Mouse (Mus musculus): ENCODE data around the gene Il1rl1. TPM values are rescaled to one million over a fixed set of nuclear protein-coding genes. Genes with fewer than 3 reads are reported as not detected.

The Il1rl1 gene
- total RNA-seq (2018; cell fraction: chromatin; rRNA removed): 1 to 10 TPM in 3 of 26 experiments, under 1 TPM in 9, not detected in 14; 0.12 to 4.2 (median 0.48) TPM
- under 1 TPM in 21 of 26 experiments, not detected in 5; 0.03 to 0.56 (median 0.22) TPM for total RNA-seq (2018; cell fraction: cytosol; rRNA removed)
- 1 to 10 TPM in 2 of 26 experiments, under 1 TPM in 15, not detected in 9; 0.10 to 1.1 (median 0.21) TPM for total RNA-seq (2018; cell fraction: nucleus; rRNA removed)
- polyA plus RNA-seq (2018): 0.26 to 0.40 TPM (median 0.39 TPM) in 3 replicates

DNA sequence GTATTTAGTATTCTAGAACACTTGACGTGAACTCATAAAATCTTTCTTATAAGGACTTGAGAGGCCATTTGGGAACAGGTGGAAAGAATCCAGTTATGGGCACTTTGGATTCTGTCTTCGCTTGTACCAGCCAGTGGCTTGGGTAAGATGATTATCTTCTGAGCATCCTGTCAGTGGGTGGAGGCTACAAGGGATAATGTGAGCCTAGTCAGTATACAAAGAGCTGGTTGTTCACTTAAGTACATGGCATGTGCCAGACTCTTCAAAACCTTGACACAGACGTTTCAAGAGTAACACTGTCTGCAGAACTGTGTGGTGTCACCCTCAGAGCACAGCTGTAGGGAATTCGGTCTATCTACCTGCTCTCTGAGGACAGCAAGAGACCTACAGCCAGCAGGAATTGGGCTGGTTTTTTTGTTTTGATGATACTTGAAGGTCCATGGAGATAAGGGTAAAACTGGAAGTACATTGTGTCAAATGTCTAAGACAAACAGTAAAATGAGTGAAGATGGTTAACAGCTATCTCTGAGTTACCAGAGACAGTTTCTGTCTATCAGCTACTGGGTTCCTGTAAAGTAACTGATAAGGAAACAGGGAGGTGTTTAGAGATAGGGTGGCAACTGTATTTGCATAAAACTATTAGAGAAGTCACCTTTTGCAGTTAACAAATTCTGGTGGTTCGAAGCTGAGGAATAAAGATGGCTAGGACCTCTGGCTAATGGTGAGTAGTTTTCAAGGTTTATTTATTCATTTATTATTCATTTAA is at the start of gene Il1rl1:
Gene Il1rl1, plus strand, starts transcription at position 661 of the 766 bp plus-strand sequence.
- H3K4me3 ChIP-seq (ENCODE audit: inconsistent target): no peak within 1 kb of the TSS
- H3K79me2 ChIP-seq (ENCODE audit: inconsistent target): no peaks in the 10 kb centered on the region
- H3K27ac ChIP-seq: no peak within 1 kb of the TSS
- H3K36me3 ChIP-seq (ENCODE audit: inconsistent target): no peaks in the 10 kb centered on the region
- 95% methylated on average over 5 of the region's 5 CpGs for WGBS (ENCODE audit: missing documents)

DNA sequence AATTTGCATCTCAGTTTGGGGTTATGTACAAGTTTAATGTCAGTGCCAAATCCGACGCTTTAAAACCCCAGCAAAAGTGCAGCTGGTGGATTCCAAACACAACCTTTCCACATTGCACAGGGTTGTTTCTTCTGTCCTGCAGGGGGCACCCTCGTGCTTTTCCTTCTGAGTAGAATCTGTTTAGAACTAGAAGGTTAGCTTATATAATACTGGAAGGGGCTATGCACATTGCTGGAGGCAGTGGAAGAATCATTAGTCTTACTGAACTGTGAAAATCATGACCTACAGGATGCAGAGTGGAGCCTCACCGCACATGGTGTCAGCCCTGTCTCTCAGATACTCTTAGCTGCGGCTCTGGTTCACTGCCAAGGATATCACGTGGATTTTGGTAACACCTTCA is 49.3 kb upstream of the Il1rl1 start:
- 47% methylated on average over 6 of the region's 6 CpGs for WGBS (ENCODE audit: missing documents)
- Histone ChIP-seq H3K79me2 (ENCODE audit: inconsistent target) (no peaks in the 10 kb centered on the region), H3K36me3 (ENCODE audit: inconsistent target) (no peaks in the 10 kb centered on the region)

DNA sequence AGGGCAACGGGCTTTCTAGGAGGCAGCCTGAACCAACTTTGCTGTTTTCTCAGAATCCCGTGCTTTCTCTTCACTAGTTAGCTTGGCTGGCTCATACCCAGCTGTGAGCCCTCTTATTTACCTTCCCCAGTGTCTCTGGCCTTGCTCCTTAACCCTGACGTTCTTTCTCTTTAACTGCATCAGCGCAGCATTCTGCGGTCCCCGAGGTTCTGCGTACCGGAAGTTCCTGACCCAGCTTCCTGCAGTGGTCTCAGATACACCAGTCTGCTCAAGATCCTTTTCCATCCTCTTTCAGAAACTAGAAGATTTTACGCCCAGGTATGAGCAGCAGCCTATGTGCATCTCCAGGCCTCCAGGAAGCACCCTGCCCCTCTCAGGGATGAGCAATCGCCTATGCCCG is 48.4 kb upstream of the Il1rl1 start:
- no peak overlapping the region for H3K27ac ChIP-seq
- 67% methylated on average over 11 of the region's 11 CpGs for WGBS (ENCODE audit: missing documents)
- H3K79me2 ChIP-seq (ENCODE audit: inconsistent target): no peaks in the 10 kb centered on the region
- H3K36me3 ChIP-seq (ENCODE audit: inconsistent target): no peaks in the 10 kb centered on the region
- H3K4me3 ChIP-seq (ENCODE audit: inconsistent target): no peak overlapping the region

More for the DNA sequence above, 49.3 kb upstream of the Il1rl1 start:
- Histone ChIP-seq H3K27ac (no peak overlapping the region), H3K4me3 (ENCODE audit: inconsistent target) (no peak overlapping the region)

DNA sequence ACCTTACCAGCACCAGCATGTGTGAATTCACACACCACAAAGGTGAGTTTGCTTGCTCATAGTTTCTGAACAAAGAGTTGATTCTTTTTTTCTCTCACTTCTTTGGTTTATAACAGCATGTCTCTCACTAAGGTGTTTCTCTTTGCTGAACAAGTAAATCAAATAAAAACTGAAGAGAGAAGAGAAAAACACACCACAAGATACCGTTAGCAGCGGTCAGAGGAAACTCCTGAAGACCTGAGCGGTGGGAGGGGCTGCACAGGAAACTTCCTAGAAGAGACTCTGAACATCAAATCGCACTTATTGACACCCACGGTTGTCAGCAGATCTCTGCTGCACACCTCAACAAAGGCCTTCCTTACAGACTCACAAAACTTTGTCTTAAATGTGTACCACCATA is 46.5 kb upstream of the Il1rl1 start:
- H3K36me3 ChIP-seq (ENCODE audit: inconsistent target): no peaks in the 10 kb centered on the region
- H3K4me3 ChIP-seq (ENCODE audit: inconsistent target): no peak overlapping the region
- no peaks in the 10 kb centered on the region for H3K79me2 ChIP-seq (ENCODE audit: inconsistent target)
- H3K27ac ChIP-seq: no peak overlapping the region
- 72% methylated on average over 5 of the region's 5 CpGs for WGBS (ENCODE audit: missing documents)

DNA sequence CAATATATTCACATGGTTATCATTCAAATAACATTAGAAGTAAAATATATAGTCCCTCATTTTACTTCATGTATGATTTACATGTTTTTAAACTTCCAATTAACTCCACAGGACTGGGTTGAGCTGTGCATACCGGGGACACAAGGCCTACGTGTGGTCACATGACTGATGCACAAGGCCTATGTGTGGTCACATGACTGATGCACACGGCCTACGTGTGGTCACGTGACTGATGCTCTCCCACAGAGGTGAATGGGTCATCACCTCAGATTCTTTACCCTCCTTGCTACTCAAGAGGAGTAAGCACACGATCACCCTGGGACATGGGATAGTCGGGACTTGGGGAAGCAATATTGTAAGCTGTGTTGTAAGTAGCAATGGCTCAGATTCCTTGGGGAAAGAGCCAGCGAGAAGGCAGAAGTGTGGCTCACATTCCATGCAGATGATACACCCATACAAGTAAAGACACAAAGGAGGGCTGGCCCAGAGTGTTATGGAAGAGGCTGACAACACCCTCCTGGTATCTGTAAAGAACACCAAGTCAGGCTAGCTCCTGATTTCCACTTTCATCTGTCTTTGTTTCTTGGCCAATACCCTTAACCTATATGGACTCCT is 44.3 kb upstream of the Il1rl1 start:
- Histone ChIP-seq H3K36me3 (ENCODE audit: inconsistent target) (no peaks in the 10 kb centered on the region), H3K27ac (no peak overlapping the region), H3K79me2 (ENCODE audit: inconsistent target) (no peaks in the 10 kb centered on the region), H3K4me3 (ENCODE audit: inconsistent target) (no peak overlapping the region)
- WGBS (ENCODE audit: missing documents): 97% methylated on average over 8 of the region's 8 CpGs

DNA sequence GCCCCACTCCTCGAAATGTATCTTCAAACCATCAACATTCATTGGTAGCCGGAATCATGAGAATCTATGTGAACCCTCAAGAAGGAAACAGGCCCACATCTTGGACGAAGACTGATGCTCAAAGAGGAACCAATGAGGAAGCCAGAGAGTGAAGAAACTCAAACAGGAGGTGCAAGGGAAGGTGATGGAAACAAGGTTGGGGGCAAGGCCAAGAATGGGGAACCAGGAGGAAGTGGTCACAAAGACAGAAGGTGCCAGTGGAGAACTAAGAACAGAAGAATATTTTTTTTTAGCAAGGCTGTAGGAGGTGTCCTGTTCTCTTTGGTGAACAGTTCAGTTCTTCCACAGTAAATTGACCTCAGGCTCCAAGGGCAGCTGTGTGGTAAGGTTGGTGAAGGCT is 38.0 kb upstream of the Il1rl1 start:
- Histone ChIP-seq H3K79me2 (ENCODE audit: inconsistent target) (no peaks in the 10 kb centered on the region), H3K4me3 (ENCODE audit: inconsistent target) (no peak overlapping the region), H3K27ac (no peak overlapping the region), H3K36me3 (ENCODE audit: inconsistent target) (no peaks in the 10 kb centered on the region)
- 54% methylated on average over 3 of the region's 3 CpGs for WGBS (ENCODE audit: missing documents)

DNA sequence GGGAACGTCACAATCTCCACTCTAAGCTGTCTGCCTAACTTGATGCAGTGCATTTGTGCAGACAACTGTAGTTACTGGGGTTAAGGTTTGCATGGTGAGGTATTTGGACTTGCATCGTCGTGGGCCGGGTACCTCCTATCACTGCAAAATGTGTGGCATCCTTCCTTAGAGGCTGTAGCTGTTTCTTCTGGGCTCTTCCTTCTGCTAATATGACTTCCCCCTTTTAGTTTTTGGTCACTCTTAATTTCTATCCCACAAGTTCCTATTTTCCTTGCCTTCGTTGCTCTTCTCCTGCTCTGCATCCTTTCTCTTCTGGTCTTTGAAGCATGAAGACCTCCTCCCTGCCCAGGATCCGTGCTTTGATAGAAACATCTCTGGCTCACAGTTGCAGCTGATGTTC is 36.8 kb upstream of the Il1rl1 start:
- Histone ChIP-seq H3K79me2 (ENCODE audit: inconsistent target) (no peaks in the 10 kb centered on the region), H3K36me3 (ENCODE audit: inconsistent target) (no peaks in the 10 kb centered on the region), H3K4me3 (ENCODE audit: inconsistent target) (no peak overlapping the region), H3K27ac (peak overlapping the region; percentile 33)
- 21% methylated on average over 6 of the region's 6 CpGs for WGBS (ENCODE audit: missing documents)

DNA sequence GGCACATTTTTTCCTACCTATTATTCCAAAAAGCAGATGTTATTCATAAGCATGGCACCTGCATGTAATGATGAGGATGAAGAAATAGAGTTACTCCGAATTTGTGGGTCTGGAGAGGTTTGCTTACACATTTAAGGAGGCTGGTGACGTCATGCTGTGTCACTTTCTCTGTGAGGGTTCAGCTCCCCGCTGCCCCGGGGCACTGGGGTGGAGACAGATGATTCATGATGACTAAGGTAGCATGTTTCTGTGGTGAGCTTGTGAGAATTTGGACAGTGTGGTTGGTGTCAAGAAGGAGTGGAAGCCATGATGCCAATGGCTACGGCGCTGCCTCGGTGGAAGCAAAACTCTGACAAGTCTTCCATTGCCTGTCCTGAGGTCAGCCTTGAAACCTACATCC is 36.2 kb upstream of the Il1rl1 start:
- Histone ChIP-seq H3K36me3 (ENCODE audit: inconsistent target) (no peaks in the 10 kb centered on the region), H3K4me3 (ENCODE audit: inconsistent target) (no peak overlapping the region), H3K27ac (peak overlapping the region; percentile 33), H3K79me2 (ENCODE audit: inconsistent target) (no peaks in the 10 kb centered on the region)
- WGBS (ENCODE audit: missing documents): 50% methylated on average over 7 of the region's 7 CpGs

DNA sequence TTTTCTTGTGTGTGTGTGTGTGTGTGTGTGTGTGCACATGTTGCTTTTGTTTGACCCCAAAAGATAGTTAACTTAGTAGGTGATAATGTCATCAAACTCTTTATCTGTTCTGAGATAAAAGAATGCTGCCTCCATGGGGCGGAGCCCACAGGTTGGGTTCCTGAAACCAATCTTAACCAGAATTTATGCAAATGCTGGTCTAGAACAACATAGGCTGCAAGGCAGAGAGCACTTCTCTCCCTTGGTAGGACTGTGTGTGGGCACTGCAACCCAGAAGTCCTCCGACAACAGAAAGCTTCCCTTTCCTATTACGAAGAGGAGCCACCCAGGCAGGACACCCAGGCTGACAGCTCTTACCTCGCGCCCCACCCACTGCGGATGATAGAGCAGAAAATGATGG is 29.7 kb upstream of the Il1rl1 start:
- no peak overlapping the region for H3K4me3 ChIP-seq (ENCODE audit: inconsistent target)
- H3K36me3 ChIP-seq (ENCODE audit: inconsistent target): no peaks in the 10 kb centered on the region
- H3K79me2 ChIP-seq (ENCODE audit: inconsistent target): no peaks in the 10 kb centered on the region
- 81% methylated on average over 6 of the region's 6 CpGs for WGBS (ENCODE audit: missing documents)
- no peak overlapping the region for H3K27ac ChIP-seq

DNA sequence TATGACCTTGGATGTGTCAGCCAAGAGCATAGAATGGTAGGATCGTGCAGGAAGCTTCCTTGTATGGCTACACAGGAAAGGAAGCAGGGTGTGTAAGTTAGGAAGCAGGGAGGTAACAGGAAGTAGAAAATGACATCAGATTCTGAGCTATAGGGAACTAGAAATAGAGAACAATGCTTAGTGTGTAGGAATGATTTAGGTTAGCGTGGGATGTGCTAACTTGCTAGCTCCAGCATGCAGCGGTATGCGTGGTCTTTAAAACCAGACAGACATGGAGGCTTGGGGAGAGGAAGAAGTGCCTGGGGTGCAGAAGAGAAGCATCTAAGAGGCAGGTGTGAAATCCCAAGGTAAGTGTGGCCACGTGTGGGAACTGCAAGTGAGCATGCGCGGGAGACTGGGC is 24.7 kb upstream of the Il1rl1 start:
- no peaks in the 10 kb centered on the region for H3K79me2 ChIP-seq (ENCODE audit: inconsistent target)
- no peak overlapping the region for H3K4me3 ChIP-seq (ENCODE audit: inconsistent target)
- no peaks in the 10 kb centered on the region for H3K36me3 ChIP-seq (ENCODE audit: inconsistent target)
- 37% methylated on average over 7 of the region's 7 CpGs for WGBS (ENCODE audit: missing documents)
- peak overlapping the region; percentile 73 for H3K27ac ChIP-seq

DNA sequence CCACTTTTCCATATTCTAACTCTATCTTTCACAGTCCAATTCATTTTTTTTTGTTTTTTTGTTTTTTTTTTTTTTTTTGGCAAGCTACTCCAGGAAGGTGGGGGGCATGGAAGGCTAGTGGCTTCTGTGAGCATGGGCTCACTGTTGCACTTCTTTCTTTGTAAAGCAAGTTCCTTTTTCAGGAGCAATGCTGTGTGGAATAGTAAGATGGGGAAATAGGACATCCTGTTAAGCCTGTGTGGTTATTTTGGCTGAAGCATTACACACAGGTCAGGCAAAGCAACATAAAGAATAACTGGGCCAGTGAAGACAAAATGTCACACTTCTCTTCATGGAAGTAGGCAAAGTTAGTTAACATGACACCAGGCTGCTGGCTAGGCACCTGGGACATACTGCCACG is 19.5 kb upstream of the Il1rl1 start:
- peak overlapping the region; percentile 65 for H3K27ac ChIP-seq
- 0% methylated on average over 1 of the region's 1 CpGs for WGBS (ENCODE audit: missing documents)
- no peaks in the 10 kb centered on the region for H3K36me3 ChIP-seq (ENCODE audit: inconsistent target)
- no peak overlapping the region for H3K4me3 ChIP-seq (ENCODE audit: inconsistent target)
- no peaks in the 10 kb centered on the region for H3K79me2 ChIP-seq (ENCODE audit: inconsistent target)

DNA sequence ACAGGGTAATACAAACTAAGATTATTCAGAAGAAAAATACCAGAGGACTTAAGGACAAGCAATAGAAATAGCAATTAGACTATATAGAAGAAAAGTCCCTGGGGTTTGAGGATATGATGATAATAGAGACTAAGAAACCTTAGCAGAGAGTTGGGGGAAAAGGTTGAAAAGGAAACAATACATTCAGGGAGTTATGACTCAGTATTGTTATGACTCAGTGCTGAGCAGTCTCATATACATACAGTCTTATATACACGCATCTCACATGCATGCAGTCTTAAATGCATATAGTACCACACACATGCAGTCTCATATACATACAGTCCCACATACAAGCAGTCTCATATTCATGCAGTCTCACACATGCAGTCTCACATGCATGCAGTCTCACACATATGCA is 16.3 kb upstream of the Il1rl1 start:
- Histone ChIP-seq H3K36me3 (ENCODE audit: inconsistent target) (no peaks in the 10 kb centered on the region), H3K27ac (no peak overlapping the region), H3K79me2 (ENCODE audit: inconsistent target) (no peaks in the 10 kb centered on the region), H3K4me3 (ENCODE audit: inconsistent target) (no peak overlapping the region)
- 75% methylated on average over 1 of the region's 1 CpGs for WGBS (ENCODE audit: missing documents)

DNA sequence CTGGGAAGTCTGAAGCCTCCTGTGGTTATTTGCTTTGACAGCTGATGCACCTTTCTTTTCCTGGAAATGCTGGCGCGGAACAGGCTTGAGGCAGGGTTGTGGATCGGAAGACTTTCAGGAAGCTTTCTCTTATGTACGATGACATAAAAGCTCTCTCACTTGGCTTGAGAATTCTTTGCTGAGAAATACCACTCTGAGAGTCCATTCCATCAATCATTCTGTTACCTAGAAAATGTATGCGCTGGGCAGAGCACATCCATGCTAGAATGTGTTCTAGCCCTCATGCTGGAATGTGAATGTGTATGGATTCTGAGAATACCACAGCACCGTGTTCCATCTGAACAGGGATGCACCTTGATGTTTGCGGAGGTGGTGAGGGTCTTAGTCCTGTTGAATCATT is 15.1 kb upstream of the Il1rl1 start:
- no peak overlapping the region for H3K4me3 ChIP-seq (ENCODE audit: inconsistent target)

DNA sequence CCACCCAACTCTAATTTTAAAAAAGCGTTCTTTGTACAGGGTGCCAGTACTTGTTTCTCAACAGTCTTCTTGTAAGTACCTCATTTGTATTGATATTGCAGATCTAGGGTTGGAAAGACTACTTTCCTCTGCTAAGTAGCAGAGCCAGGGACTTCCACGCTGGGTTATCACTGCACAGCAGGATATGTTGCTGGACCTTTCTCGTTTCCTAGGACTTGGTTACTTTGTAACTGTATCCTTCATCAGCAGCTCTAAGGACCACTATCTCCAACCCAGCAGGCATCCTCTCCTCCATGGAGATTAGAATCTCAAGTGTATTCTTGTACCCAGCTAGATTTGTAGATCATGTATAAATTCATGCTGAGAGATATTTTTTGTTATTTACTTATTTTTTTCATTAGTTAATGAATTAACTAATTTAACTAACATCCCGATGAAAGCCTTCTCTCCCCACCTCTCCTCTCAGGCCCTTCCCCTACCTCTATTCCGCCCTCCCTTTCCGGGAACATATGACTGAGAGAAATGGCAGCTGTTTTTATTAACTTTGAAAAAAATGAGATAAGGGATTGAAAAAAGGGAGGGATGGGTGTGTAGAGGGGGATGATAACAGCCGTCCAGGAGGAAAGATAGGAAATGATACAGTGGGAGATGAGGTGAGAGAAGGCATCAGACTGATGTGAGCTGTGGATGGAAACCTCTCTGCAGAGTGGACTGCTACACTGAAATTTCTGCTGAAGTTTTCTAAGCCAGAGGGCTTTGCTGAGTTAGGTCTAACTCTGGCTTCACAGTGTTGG is 14.3 kb upstream of the Il1rl1 start:
- no peaks in the 10 kb centered on the region for H3K36me3 ChIP-seq (ENCODE audit: inconsistent target)
- H3K4me3 ChIP-seq (ENCODE audit: inconsistent target): no peak overlapping the region
- H3K27ac ChIP-seq: no peak overlapping the region
- no peaks in the 10 kb centered on the region for H3K79me2 ChIP-seq (ENCODE audit: inconsistent target)
- WGBS (ENCODE audit: missing documents): 85% methylated on average over 7 of the region's 7 CpGs

More for the DNA sequence above, 15.1 kb upstream of the Il1rl1 start:
- no peak overlapping the region for H3K27ac ChIP-seq
- H3K36me3 ChIP-seq (ENCODE audit: inconsistent target): no peaks in the 10 kb centered on the region
- no peaks in the 10 kb centered on the region for H3K79me2 ChIP-seq (ENCODE audit: inconsistent target)
- WGBS (ENCODE audit: missing documents): 92% methylated on average over 7 of the region's 7 CpGs

Measured in macrophage (primary cell).